Mouse (Mus musculus) cerebellum, postnatal 14 days (tissue): ENCODE results near the gene Hoxa7.
A peak's percentile ranks its signal among the peaks of the same experiment; 100 is the strongest.

ENCODE experiments used
- DNase-seq, 2 experiments: peaks; one replicate each; pipeline ENCODE4 v3.0.0; 2021; ENCODE audit warnings: mixed read lengths in 2 of 2

The Hoxa7 gene

DNA sequence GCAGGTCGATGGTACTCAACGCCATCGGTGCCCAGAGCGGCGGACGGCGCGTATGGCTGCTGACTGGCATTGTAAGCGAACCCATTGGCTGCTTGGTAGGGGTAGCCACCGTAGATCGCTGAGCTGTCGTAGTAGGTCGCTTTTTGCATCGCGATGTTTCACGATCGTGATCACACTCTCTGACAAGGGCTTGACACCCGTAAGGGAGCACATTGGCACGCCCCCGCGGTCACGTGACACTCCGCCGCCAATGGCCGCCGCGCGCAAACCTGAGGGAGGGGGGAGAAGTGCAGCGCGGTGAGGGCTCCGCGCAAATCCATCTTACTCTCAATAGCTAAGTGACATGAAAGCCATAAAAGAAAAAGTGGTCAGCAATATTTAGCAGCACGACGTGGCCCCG, 49.2 kb downstream of the Hoxa7 start:
- DNase-seq, result peak in 1 of 2 experiments; percentile 55

DNA sequence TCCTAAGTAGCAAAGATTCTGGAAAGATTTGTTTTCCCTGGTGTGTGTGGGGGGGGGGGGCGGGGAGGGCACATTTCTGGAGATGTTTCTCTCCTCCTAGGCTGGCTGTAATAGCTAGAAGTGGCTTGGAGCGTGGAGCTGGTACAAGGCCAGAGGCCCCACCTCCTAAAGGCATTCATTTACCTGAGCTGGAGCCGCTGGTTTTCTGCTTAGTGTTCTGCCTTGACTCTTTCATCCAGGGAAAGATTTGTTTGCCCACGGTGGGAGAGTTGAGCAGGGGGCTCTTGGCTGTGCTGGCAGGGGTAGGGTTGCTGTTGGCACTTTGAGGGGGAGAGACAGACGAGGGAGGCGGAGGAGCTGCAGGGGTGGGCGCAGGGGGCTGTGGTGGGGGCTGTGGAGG, 49.7 kb downstream of the Hoxa7 start:
- no peak for DNase-seq

DNA sequence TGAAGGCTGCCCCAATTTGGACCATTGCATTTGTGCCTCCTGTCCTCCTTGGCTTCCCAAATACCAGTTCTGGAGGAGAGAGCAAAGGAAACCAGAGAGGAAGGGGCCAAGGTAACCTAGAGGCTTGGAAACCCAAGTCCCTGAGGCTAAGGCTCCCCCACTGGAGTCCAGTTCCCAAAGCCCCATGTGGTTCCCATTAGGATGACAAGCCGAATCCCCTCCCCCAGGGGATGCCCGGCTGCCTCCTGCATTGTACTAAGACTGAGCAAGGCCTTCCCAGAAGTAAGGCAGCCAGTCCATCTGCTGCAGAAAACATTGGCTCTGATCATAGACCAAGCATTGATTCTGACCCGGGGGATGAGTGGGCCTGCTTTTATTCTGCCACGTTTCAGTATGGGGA, 50.3 kb downstream of the Hoxa7 start:
- no peak for DNase-seq

DNA sequence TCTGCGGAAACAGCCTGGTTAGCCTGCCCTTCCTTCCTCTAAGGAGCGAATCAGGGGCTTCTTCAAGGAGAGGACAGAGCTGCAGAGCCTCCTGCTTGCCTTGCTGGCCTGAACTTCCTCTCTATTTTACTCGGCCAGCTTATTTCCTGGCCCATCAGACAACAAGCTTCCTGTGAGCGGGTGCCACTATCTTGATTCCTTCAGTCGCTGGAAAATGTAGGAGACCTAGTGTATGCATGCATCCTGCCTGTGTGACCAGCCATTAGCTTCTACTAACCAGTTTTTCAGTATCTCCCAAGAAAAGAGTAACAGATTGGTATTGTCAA, 50.8 kb downstream of the Hoxa7 start:
- DNase-seq, result no peak

DNA sequence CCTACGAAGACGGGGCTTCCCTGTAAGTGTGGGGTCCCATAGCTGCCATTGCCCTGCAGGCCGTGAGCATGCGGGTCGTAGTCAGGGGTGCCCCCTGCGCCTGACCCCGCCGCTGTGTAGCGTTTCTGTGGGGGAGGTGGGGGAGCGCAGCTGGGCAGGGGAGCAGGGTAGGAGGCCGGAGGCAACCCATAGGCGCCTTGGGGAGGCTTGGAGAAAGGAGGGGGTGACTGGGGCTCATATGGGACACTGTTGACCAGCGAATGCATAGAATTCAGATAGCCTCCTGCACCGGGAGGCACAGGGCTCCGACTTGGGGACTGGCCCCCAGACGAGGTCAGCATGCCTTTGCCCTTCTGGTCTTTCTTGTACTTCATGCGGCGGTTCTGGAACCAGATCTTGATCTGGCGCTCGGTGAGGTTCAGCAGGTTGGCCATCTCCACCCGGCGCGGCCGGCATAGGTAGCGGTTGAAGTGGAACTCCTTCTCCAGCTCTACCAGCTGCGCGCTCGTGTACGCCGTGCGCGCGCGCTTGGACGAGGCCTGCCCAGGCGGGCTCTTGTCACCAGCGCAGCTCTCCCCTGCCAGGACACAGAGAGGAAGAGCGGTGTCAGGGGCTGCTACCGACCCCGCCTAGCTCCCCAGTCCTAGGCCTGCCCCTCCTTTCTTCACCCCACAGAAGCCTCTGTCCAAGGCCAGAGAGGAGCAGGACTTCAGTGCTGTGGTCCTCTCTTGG, 51.3 kb downstream of the Hoxa7 start:
- DNase-seq, result no peak

DNA sequence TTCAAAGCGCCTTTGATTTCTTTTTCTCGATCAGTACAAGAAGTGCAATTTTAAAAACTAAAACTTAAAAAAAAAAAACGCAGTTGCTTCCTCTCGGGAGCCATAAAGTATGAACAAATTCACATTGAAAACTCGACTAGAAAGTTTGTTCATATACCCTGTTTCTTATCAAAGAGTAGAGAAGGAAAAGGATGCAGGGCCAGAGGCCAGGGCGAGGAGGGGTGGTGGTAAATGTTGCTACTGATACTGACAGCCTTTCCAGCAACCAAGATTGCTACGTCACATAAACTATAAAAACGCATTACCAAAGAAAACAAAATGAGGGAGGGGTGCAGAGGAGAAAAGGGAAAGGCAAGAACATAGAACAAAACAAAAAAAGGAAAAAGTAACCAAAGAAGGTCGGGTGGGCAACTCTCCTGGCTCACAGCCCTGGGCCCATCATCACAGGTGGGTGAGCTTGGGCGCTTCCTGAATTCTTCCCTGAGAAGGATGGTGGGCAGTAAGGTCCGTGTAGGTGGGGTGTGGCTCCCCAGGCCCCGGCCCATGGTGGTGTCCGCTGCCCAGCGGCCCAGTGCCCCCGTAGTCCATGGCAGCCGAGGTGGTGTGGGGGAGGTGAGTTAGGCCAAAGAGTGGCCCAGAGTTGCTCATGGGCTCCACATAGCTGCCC, 52.0 kb downstream of the Hoxa7 start:
- no peak for DNase-seq

DNA sequence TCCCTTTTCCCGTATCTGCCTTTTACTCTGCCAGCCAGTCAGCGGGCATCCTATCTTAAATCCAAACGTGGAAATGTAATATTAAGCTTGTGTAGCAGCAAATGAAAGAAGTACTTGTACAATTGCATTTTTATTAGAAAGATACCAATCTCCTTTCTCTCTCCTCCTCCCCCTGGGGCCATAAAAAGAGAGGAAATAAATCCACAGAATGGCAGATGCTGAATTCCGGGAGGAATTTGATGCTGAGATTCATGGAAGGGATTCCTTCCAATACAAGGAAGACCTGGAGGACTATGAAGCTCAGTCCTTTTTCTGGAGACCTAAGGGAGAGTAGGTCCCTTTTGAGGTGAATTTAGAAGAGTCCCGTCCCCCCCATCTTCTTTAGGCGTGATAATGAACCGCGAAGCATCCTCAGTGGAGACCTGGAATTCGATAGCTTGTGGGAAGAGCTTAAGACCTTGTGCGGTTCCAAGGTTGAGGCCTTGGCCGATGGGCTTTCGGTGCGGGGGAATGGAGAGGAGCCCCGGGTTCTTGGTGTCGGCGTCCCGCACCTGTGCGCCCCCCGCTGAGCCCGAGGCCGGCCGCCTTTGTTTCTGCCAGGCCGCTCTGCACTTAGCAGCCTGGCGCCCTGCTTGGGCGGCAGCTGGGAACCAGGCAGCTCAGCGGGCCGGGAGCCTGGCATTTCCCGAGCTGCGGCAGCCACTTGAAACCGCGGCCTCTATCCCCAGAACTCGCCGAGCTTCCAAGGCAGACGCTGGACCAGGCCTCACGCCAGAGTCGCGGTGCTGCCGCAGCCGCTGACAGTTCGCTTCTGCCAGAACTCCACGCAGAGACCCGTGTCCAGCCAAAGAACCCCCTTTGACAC, 53.2 kb downstream of the Hoxa7 start:
- DNase-seq, result no peak

DNA sequence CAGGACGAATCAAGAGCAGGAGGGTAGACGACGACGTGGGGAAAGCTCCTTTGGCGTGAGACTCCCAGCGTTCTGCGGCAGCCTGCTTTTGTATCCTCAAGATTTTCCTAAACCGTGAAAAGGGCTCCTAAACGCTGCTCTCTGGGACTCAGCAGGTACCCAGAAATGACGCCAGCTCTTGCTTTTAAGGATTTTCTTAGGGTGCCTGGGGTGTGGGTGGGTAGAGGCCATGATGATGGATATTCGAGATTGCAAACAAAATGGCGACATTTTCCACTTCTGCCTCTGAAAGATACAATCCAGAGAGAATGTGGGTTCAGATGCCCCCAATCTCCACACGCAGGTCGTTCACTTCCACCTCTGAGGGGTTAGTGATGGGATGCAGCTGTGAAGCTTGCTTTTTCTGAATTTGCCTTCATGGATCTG, 53.9 kb downstream of the Hoxa7 start:
- DNase-seq, result no peak

DNA sequence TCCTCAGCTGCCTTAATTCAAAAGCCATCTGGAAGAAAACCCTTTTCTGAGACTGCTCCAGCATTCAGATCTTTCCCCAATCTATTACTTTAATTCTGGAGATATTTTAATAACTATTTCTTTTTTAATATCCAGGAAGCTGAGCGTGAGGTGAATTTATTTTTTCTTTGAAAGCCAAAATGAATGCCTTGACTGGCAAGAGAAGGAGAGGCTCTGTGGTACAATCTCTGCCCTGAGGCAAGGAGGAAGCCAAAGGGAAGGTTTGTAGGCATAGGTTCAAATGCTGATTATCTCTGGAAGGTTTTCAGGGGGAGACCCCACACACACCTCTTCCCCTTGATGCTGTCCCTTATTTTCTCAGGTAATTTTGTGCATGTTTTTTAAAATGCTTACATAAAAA, 54.5 kb downstream of the Hoxa7 start:
- DNase-seq, result no peak

DNA sequence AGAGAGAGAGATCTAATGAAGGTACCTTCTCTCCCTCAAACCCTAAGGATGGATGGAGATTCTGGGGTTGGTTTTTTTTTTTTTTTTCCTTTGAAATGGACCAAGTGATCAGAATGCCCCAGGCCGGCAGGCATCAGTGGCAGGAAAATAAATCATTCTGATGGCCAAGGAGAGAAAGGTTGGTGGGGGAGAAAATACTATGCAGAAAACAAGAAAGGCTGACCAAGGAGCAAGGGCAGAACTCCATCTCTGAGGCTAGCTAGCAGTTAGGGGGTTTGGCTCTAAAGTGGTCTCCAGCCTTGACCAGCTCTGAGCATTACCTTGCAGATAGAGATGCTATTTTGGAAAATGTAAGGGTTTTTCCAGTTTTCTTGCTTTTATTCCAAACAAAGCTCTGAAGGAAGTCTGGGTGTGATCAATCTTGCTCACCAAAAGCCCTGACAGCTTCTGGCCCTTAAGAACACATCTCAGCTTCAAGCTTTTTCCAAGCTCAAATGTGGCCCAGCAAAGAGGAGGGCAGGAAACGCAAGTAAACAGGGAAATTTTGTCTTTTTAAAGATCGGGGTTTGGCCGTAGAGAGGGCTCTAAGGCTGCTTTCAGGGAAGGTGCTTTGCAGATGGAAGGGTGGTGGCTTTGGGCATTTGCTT, 55.1 kb downstream of the Hoxa7 start:
- no peak for DNase-seq

DNA sequence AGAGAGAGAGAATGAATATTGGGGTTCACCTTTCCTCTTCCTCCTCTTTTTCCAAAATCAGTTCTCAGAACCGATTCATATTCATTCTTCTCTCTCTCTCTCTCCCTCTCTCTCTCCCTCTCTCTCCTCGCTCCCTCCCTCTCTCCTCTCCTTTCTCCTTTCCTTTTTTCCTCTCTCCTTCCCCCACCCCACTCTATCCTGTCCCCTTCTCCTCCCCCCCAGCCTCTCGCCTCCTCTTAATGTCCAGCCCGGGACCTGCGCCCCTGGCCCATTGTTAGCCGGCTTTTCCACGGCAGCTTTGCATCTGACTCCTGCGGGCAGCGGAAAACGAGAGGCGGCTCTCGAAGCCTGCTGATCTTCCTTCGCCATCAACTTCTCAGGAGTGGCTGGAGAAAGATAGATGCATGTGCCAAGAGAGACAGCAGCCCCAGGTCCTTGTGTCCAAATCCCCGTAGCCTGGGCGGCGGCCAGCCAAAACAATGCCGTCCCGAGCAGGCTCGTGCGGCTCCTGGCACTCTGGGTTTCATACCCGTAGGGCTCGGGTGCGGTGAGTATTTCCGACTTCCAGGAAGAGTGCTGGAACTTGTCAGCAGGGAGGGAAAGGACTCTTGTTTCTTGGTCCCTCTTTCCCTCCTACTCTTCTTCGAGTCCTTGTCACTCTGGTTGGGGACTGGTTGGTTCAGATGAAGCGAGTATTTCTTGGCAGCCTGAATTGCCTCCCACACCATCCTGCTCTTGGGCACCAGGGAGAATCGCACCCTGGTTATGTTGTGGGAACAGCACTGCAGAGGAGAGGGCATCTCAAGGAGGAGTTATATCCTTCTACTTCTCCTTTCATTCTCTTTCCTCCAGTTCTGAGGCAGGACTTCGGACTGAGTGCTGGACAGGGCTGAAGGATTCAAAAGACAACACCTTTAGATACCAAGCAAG, 55.9 kb downstream of the Hoxa7 start:
- DNase-seq, result peak in 1 of 2 experiments; percentile 14

DNA sequence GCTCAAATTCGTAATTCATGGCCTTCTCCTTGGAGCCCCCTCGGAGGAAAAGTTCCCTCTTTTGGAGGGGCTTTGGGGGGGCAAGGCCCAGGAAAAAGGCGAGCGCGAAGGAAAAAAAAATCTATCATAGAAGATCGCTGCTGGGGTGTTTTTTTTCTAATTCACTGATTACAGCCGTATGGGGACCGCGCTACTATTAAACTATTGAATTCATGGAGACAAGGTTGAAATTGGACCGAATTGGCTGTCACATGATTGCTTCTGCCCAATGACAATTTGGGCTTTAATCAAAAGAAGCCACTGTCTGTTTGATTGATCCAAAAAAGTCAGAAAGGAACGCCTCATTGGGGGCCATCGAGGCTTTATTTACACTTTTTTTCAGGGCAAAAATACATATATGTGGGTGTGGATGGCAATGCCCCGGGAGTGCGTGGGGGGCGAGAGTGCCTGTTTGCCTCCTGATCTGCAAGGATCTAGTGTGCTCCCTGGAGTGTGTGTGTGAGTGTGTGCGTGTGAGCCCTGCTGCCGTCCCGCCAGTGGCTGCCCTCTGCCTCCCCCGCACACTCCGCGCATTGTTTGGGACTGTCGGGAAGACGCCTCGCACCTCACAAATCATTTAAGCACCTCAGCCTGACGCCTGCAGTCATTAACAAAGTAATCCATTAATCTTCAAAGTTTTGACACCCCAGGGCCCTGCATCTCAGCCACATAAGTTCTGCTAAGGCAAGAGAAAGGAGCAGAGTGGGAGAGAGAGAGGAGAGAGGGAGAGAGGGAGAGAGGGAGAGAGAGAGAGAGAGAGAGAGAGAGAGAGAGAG, 56.8 kb downstream of the Hoxa7 start, which contains the start of gene Hoxa2:
Gene Hoxa2 (minus strand): TSS at position 206 of the 815 bp plus-strand sequence.
- DNase-seq, result peak in 1 of 2 experiments; percentile 7
